Mouse (Mus musculus) lung, adult 2 months (tissue): ENCODE data around the gene Ube2c.

Source experiments
- CTCF ChIP-seq: fragments of 200-500 bp; IDR thresholded peaks from 2 replicates; pipeline ENCODE4 v1.5.1; 2011; ENCODE audit warnings: mild to moderate bottlenecking, low read length, control low read depth; ENCODE audit not compliant: insufficient read depth
- POLR2A ChIP-seq: fragments of 200-500 bp; IDR thresholded peaks from 2 replicates; pipeline ENCODE4 v1.6.1; 2011; ENCODE audit warnings: low read depth, mild to moderate bottlenecking, control low read depth, low read length, borderline replicate concordance; ENCODE audit errors: extremely low read depth

DNA sequence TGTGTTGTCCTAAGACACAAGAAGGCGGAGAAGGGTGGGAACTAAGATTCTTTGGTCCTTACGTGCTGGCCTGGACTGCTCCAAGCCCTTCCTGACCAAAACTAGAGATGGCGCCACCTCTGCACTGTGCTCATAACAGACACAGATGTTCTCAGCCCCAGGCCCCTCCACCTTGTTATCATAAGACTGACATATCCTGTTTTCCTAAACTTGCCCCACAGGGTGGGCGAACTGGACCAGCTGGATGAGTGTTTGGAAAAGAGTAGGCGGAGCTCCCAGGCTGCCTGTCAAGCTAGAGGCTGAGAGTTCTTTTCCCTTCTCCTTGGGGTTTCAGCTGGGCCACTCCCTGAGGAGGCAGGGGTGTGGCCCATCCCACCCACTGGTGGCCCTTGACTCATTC, 48.0 kb downstream of the Ube2c start:
- no peak for TF ChIP-seq CTCF
- no peak for TF ChIP-seq POLR2A
